Mouse (Mus musculus): ENCODE results near the gene Myh9.

DNA sequence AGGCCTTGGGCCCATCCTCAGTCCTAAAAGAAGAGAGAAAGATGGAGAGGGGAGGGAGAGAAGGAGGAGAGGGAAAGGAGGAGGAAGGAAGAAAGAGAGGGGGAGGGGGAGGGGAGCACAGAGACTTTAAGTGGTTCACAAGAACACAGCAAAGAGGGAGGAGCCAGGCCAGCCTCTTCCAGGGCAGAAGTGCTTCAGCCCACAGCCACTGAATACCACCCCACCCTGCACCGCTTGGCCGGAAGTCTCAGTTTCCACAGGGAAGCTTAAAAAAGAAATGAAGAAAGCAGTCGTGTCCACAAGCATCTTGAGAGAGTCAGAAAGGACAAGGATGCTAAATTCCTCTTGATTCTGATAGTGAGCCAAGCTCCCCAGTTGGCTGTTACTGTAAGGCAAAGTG is 9.2 kb upstream of the Myh9 start:
- TF ChIP-seq GATA1 (IDR thresholded peaks at IDR 0.05; ENCODE audit: borderline replicate concordance, low read length) (no peak), FLI1 (IDR thresholded peaks at IDR 0.05; ENCODE audit: low read length) (no peak)

All from megakaryocyte, embryonic 14.5 days (primary cell).